Mouse (Mus musculus) T-cell, adult 2 months (primary cell): ENCODE measurements around the gene Kcna6.

Source experiments
- DNase-seq: peaks from one replicate; pipeline ENCODE4 v3.0.0; 2022; ENCODE audit warnings: low spot score

The Kcna6 gene

DNA sequence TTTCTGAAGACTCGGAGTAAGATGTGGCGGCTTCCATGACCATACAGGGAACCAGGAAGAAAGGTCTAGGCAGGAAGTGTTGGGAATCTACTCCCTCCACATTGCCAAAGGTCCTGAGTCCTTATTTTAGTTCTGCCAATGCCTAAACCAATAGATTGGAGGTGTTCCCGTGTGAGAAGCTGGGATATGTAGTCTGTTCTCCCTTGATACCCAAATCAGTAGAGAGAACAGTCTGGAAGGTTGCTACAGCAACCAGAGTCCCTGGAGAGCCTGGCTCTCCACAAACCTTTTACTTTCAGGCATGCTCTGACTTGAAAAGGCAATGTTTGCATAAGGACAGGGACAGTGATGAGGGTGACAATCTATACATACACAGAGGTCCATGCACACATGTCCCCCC, 4.7 kb downstream of the Kcna6 start:
- no peak for DNase-seq

DNA sequence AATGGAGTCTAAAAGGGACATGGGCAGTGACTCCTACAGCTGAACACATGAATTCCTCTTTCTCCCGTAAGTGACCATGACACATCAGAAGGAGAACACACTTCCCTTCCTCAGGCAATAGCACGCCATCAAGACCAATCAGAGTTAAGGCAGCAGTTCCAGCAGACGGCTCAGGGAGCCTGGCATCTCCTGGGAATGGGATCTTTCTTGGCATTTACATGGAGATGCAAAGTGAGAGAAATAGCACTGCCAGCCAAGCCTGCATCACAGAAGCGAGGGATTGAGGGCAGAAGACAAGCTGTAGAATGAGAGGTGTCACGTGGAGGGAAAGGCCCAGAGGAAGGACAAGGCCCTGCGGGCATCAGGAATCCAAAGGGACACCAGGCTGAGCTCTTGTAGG, 7.8 kb downstream of the Kcna6 start:
- DNase-seq, result no peak

DNA sequence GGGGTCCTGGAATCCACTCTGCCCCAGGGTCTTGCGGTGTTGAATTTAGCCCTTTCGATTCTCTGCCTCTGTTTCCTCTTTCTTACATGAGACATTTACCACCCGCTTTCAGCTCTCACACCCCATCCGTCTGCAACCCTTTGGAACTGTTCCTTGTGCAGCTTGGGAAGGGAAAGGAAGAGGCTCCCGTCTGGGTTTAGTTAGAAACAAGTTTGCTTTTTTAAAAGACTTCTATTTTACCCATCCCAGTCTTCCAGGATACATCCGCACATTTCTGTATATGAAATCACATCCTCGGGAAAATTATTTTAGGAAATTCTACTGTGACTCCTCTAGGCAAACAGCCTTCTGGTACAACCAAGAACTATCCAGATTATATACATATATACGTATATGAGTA, 11.7 kb downstream of the Kcna6 start:
- no peak for DNase-seq

DNA sequence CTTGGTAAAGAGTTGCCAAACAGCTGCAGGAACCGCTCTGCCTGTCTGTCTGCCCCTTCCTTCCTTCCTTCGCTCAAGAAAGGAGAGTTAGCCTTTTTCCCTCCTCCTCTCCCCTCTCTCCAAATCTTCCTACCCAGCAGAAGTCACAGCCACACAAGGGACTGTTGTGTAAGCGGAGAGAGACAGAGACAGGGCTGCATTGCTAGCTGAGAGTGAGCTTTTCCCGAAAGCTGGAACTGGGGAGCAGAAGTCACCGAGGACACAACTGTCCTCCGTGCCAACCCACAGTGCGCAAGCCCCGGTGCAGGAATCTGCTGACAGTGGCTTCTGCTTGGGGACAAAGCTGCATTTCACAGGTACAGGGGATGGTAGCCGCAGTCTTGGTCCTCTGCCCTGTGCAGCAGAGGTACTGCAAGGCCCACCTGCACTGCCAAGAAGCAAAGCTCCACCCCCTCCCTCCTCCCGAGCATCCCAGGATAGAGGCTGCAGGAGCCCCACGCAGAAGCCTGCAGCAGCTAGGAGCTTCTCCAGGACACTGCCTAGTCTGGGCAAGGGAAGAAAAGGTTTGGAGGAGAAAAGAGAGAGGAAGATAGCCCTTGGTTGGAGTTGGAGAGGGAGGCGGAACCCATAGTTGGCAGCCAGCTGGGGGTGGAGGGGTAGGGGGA, 21.9 kb downstream of the Kcna6 start:
- no peak for DNase-seq

DNA sequence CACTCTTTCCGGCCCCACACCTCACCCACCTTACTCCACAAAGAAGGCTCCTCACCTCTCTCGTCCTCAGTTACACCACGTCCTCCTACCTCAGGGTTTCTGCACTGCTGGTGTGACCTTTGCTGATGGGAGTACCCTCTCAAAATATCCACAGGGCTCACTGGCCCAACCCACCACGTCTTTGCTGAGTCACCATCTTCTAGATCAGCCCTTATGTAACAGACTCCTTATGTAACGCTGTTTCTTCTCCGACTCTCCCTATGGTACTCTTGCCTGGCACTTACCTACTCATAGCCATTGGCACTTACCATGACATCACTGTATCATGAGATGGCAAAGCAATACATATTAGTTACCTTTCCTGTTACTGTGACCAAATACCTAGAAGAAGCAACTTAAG, 27.9 kb downstream of the Kcna6 start:
- no peak for DNase-seq

DNA sequence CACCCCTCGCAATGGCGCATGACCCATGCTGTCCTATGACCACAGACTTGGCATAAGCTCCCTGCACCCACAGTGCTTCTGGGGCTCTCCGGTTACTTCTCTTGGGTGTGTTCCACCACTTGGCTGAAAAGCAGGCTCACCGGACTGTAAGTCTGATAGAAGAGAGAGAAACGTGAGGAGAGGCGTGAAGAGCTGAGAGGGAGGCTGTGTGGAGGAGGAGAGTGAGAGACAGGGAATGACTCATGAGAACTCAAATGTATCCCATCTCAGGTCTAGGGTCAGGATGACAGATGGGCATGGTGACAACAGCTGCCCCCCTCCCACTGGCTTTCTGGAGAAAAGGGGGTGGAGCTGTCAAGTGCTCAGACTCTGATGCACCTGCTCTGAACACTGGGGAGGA, 34.5 kb downstream of the Kcna6 start:
- DNase-seq, result no peak

DNA sequence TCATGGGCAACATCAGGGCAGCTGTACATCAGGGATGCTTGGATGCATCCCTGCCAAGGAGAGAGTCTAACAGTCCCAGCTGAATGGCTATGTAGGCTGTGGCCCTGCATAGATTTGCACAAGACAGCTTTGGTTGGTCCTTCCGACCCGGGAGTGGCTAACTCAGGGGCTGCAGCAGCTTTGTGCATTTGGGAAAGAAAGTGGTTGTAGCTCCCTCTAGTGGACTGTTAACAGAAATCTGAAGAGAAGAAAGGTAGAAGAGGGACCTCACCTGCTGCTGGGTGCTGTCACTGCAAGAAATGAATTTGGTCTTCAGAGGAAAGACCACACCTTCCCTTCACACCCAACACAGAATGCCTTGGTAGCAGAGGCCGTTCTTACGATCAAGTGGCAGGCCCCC, 36.0 kb downstream of the Kcna6 start:
- no peak for DNase-seq

DNA sequence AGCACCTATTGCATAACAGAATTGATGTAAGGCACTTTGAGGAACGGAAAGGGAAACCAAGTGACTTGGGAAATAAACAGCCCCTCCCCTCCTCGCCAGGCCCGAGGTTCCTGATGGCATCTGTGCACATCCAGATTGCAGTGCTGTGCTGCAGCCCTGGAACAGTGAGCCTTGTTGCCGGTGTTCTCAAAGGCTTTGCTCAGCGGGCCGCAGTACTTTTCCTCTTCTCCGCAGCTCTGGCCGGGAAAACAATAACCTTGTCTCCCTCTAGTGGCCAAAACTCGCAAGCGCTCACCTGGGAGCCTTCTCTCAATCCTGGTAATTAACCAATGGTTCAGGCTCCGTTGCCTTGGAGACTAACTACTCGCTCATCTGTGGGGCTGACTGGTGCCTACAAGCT, 38.4 kb downstream of the Kcna6 start:
- DNase-seq, result peak; percentile 27

DNA sequence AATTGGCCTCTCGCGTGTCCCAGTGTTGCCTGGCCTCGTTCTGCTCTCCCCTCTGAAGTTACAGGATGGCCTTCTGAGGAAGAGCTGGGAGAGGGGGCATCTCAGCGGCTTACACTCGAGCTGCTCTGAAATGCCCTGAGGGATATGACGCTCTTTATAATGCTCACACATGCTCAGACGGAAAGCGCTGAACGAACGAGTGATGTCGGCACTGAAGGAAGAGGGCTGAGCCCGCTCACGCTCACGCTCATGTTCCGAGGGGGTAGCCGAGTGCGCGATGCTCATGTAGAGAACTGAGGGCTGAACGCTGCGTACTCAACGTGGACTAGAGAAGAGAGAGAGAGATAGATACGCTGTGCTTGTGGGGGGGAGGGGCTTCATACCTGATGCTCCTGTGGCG, 39.3 kb downstream of the Kcna6 start:
- no peak for DNase-seq

DNA sequence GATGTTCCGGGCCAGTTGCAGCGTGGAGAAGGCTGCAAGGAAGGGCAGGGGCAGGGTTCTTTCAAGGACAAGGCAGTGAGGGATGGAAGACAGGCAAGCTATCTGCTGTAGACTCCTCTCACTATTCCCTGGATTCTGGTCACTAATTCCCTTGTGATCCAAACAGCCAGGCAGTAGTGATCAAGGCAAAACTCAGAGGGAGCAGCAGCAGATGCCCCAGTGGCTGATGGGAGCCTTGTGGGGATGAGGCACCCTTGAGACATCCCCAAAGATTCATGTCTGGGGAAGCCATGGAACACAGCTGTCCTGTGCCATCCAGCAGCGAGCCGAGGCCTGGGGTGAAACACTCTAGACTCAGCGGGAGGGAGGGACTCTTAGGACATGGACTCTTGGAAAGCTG, 40.5 kb downstream of the Kcna6 start:
- DNase-seq, result no peak

DNA sequence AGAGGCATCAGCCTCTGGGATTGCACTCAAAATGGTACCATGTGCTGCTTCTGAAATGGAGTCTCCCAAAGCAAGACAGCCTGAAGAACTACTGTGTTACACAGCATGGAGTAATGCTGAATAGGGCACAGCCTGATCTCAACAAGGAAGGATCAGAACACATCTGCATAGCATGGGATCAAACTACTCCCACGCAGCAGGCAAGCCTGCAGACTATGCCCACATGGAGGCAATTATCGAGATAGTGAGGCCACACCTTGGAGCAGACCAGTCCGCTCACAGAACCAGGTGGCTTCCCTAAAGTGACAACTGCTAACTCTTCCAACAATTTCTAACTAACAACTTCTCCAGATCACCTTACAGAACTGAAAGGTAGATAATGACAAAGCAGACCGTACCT, 53.4 kb downstream of the Kcna6 start:
- DNase-seq, result no peak

DNA sequence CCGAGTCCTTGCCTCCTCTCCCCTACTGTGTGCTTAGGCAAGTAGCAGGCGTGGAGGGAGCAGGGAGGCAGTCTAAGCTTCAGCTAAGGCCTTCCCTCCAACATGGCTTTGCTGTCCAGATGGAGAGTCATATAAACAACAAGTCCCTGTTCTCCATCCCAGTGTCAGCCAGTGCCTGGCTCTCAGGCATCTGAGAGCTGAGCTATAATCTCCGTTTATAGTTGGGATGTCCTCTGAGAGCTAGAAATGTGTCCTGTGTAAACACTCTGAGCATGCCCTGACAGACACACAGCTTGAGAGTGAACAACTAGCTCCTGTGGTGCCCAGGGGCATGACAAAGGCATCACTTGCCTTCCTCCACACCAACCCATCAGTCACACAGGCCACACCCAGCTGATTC, 55.3 kb downstream of the Kcna6 start:
- no peak for DNase-seq

DNA sequence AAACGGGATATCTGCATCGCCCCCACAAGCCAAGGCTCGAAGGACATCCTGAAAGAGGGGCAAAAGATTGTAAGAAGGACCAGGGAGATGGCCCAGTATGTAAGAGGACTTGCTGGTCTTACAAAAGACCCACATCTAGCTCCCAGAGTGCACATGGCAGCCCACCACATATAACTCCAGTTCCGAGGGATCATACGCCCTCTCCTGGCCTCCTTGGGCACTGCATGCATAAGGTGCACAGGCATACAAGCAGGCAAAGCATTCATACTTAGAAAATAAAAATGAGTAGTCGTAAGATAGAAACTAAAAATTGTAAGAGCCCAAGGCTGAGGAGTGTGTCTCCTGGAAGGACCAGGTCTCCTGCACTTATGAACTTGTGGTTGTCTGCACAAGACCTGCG, 61.5 kb downstream of the Kcna6 start:
- no peak for DNase-seq

DNA sequence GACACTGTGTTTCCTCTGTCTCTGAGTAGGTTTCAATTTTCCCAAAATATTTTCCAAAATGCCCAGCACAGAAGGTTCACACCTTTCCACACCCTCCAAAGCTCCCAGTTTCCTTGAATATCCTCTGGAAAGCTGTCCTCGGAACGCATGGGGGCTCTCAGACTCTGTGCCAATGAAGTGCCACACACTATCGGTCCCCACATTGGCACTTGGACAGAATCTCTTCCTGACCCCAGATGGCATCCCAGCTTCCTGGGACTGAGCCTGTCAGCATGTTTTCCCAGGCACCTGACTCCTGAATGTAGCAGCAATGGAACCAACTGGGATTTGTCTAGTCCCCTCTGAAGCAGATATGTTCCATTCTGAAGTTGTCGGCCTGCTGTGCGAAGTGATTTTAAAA, 73.5 kb downstream of the Kcna6 start:
- no peak for DNase-seq

DNA sequence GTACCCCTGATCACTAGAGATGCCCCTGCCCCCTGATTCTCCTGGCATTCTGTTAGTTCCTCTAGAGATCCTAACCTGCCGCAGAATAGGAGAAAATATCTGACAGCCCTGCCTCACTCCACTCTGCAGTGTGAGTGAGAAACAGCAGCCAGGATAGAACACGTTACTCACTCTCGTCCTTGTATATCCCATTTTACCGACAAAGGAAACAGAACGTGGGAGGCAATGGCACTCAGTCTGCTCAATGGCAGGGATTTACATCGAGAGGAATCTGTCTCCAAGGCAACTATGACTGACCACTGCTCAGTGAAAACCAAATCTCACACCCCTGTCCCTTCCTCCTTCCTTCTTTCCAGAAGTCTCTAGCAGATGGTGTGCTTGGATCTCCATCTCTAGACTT, 74.4 kb downstream of the Kcna6 start:
- DNase-seq, result no peak

DNA sequence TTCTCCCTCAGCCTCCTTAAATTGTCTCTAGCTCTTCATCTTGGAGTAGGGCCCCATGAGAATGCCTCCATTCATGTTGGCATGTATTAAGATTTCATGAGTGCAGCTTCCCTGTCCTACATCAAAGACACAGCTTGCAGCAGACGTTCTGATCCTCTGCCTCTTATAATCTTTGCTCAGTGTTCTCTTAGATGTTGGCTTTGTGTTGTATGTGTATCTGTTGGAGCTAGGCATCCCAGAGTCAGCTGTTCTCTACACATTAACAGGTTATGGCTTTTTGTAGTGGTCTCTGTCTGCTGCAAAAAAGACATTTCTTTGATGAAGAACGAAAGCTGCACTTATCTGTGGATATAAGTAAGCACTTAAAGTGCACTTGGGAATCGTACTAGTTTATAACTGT, 75.9 kb downstream of the Kcna6 start:
- DNase-seq, result no peak
